Mouse (Mus musculus) heart, adult 2 months (tissue): Measurements from ENCODE around the gene Naa80.

Source experiments
- CTCF ChIP-seq: fragments of 200-600 bp; IDR thresholded peaks from 2 replicates; pipeline ENCODE4 v1.8.1; 2022; ENCODE audit warnings: antibody characterized with exemption, mild to moderate bottlenecking, moderate library complexity
- EP300 ChIP-seq: fragments of 200-500 bp; IDR thresholded peaks from 2 replicates; pipeline ENCODE4 v1.6.1; 2011; ENCODE audit warnings: low read depth, low read length, control low read depth; ENCODE audit not compliant: insufficient read depth
- POLR2A ChIP-seq: fragments of 200-500 bp; IDR thresholded peaks from 2 replicates; pipeline ENCODE4 v1.6.1; 2011; ENCODE audit warnings: mild to moderate bottlenecking, low read depth, low read length, control low read depth; ENCODE audit not compliant: insufficient read depth

GRCm38 (mm10) chr9:107626158-107626843, 47.6 kb downstream of the Naa80 start:
- TF ChIP-seq POLR2A (no peak), CTCF (no peak), EP300 (no peak)
